Mouse (Mus musculus): ENCODE data around the gene Ssbp4. TPM values are rescaled to one million over a fixed set of nuclear protein-coding genes. Genes with fewer than 3 reads are reported as not detected.

The Ssbp4 gene
- total and polyA plus RNA-seq, 2 experiments from 2014 or later = 204 to 249 TPM

DNA sequence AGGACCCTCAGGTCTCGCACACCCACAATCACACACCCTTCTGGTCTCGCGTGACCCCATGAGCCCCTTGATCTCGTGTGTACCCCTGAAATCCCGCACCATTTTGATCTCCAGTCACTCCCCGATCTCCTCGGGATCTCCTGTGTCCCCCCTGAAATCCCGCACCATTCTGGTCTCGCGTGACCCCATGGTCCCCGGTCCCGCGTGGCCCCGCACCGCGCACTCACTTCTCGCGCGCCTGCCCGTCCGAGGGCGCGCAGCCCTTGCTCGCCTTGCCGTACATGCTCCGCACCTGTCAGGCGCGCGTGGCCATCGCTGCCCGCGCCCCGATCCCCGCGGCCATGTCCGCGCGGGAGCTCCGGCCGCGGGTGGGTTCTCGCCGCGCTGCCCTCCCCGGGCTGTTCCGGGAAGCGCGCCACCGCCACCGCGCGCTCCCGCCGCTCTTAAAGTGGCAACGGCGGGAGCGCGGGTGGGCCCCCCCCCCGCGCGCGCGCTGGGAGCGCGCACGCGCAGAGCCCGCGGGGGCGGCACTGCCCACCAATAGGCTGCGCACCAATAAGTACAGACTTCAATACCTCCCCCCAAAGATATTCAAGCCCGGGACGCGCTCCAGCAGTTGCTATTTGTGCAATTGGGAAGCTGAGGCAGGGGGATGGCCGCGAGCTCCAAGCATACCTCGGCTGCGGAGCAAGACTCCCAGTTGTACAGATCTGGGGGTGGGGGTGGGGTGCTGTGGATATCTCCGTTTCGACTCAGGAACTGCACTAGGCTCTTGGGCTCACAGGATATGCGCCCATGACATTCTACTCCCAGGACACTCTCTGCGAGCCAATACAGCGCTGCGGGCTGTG lies 549 bp downstream of the Ssbp4 start:
- DNase-seq = peak; percentile 89
- H3K4me3 ChIP-seq (ENCODE audit: low read depth, low read length) = peak overlapping the region; percentile 72
- peak overlapping the region; percentile 54; the same call in 1 of the 2 replicates for H3K27ac ChIP-seq (ENCODE audit: low read depth, low read length)
- H3K9ac ChIP-seq = peak overlapping the region; percentile 91
- 4% methylated on average over 79 of the region's 84 CpGs for WGBS
- no peak for TF ChIP-seq CTCF (IDR thresholded peaks at IDR 0.05; ENCODE audit: low read depth)
- H3K27me3 ChIP-seq (ENCODE audit: insufficient read depth, low read length) = peaks cover 14% of the 10 kb centered on the region; the same call in 1 of the 2 replicates
- H3K4me1 ChIP-seq (ENCODE audit: insufficient read depth) = peaks cover 26% of the 10 kb centered on the region
- no peaks in the 10 kb centered on the region for H3K9me3 ChIP-seq (ENCODE audit: low read length)
- peak; percentile 71 for ATAC-seq
- peak overlapping the region; percentile 89 for H3K4me2 ChIP-seq (ENCODE audit: low read depth)
- H3K36me3 ChIP-seq (ENCODE audit: insufficient read depth) = no peaks in the 10 kb centered on the region

- Histone ChIP-seq H3K27me3 (ENCODE audit: insufficient read depth, low read length) (peaks cover 14% of the 10 kb centered on the region; the same call in 1 of the 2 replicates), H3K4me2 (ENCODE audit: low read depth) (peak overlapping the region; percentile 89), H3K4me1 (ENCODE audit: insufficient read depth) (peaks cover 26% of the 10 kb centered on the region), H3K4me3 (ENCODE audit: low read depth, low read length) (peak overlapping the region; percentile 72), H3K36me3 (ENCODE audit: insufficient read depth) (0 out of 2 replicates have a peak, but pooled peaks cover 4% of the 10 kb centered on the region), H3K9ac (peak overlapping the region; percentile 91), H3K9me3 (ENCODE audit: low read length) (no peaks in the 10 kb centered on the region), H3K27ac (ENCODE audit: low read depth, low read length) (peak overlapping the region; percentile 54; the same call in 1 of the 2 replicates)
- TF ChIP-seq CTCF (IDR thresholded peaks at IDR 0.05; ENCODE audit: low read depth) = no peak
- WGBS = 35% methylated on average over 6 of the region's 6 CpGs
- ATAC-seq = no peak
- no peak for DNase-seq
Measured at GRCm38 (mm10) chr8:70607603-70607897, 1.1 kb downstream of the Ssbp4 start.

DNA sequence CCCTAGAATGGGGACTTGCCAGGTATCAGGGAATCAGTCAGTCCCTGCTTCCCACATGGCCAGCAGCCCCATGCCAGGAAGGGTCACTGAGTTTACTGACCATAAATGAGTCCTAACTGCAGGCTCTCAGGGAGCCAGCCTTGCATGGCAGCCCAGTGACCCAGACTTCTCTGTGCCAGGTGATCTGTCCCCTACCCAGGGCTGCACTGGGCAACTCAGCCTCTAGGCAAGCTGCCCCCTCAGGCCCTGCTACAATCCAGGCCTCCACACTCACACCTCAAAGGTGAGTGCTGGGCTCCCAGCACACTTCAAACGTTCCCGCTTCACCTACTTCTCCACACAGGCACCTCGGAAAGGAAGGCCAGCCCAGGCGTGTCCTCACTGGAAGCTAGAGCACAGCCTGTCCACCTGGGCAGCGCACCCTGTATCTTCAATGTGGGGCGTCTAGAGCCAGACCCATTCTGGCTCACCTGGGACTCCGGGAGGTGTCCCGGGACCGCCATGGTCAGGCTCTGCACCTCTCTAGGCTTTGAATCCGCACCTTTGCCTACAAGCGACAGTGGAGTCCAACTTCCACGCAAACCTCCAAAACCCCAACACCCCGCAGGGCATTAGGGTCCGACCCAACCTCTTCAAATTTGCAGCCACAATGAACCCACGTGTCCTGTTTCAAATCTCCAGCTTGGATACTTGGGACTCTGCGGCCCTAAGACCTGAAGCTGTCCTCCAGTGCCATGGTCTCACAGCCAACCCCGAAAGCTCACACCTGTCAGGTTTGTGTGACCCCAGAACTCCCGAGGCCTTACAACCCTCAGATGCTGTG lies 1.7 kb downstream of the Ssbp4 start:
- peaks cover 14% of the 10 kb centered on the region; the same call in 1 of the 2 replicates for H3K27me3 ChIP-seq (ENCODE audit: insufficient read depth, low read length)
- H3K4me3 ChIP-seq (ENCODE audit: low read depth, low read length) = peak overlapping the region; percentile 72
- H3K27ac ChIP-seq (ENCODE audit: low read depth, low read length) = no peak overlapping the region
- no peak for TF ChIP-seq CTCF (IDR thresholded peaks at IDR 0.05; ENCODE audit: low read depth)
- H3K36me3 ChIP-seq (ENCODE audit: insufficient read depth) = 0 out of 2 replicates have a peak, but pooled peaks cover 8% of the 10 kb centered on the region
- peaks cover 26% of the 10 kb centered on the region for H3K4me1 ChIP-seq (ENCODE audit: insufficient read depth)
- peak overlapping the region; percentile 89 for H3K4me2 ChIP-seq (ENCODE audit: low read depth)
- 68% methylated on average over 18 of the region's 18 CpGs for WGBS
- ATAC-seq (no peak), DNase-seq (no peak)
- no peaks in the 10 kb centered on the region for H3K9me3 ChIP-seq (ENCODE audit: low read length)
- H3K9ac ChIP-seq = peak overlapping the region; percentile 91

- DNase-seq (no peak), ATAC-seq (no peak)
- H3K9me3 ChIP-seq (ENCODE audit: low read length) = no peaks in the 10 kb centered on the region
- peaks cover 8% of the 10 kb centered on the region; the same call in 1 of the 2 replicates for H3K27me3 ChIP-seq (ENCODE audit: insufficient read depth, low read length)
- 89% methylated on average over 9 of the region's 9 CpGs for WGBS
- TF ChIP-seq CTCF (IDR thresholded peaks at IDR 0.05; ENCODE audit: low read depth) = no peak
- 0 out of 2 replicates have a peak, but pooled peaks cover 11% of the 10 kb centered on the region for H3K36me3 ChIP-seq (ENCODE audit: insufficient read depth)
- peaks cover 25% of the 10 kb centered on the region for H3K4me1 ChIP-seq (ENCODE audit: insufficient read depth)
- H3K9ac ChIP-seq = no peak overlapping the region
- H3K4me3 ChIP-seq (ENCODE audit: low read depth, low read length) = no peak overlapping the region
- H3K4me2 ChIP-seq (ENCODE audit: low read depth) = peak overlapping the region; percentile 89
- H3K27ac ChIP-seq (ENCODE audit: low read depth, low read length) = no peak overlapping the region
Measured at GRCm38 (mm10) chr8:70605871-70606779, 2.5 kb downstream of the Ssbp4 start.

DNA sequence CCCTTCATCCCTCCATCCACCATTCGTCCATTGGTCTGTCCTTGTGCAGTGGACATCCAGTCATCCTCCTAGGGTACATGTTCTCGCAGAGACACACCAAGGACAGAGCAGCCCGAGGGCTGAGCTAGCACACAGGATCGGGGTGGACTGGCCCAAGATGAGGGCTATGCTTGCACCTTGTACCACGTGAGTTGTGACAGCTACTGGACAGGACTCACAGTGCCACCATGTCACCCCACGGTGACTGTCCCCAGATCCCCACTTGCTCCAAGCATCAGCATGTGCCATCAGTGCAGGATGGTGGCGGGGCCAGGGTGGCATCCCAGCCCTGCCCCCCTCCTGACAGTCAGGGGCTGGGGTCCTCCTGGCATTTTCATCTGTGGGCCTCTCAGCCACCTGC lies 4.1 kb downstream of the Ssbp4 start:
- 85% methylated on average over 7 of the region's 7 CpGs for WGBS
- Histone ChIP-seq H3K27ac (ENCODE audit: low read depth, low read length) (no peak overlapping the region), H3K9ac (no peak overlapping the region), H3K4me1 (ENCODE audit: insufficient read depth) (peaks cover 24% of the 10 kb centered on the region), H3K9me3 (ENCODE audit: low read length) (no peaks in the 10 kb centered on the region), H3K4me2 (ENCODE audit: low read depth) (no peak overlapping the region), H3K36me3 (ENCODE audit: insufficient read depth) (0 out of 2 replicates have a peak, but pooled peaks cover 11% of the 10 kb centered on the region), H3K4me3 (ENCODE audit: low read depth, low read length) (no peak overlapping the region), H3K27me3 (ENCODE audit: insufficient read depth, low read length) (peaks cover 5% of the 10 kb centered on the region; the same call in 1 of the 2 replicates)
- DNase-seq (no peak), ATAC-seq (no peak)
- no peak for TF ChIP-seq CTCF (IDR thresholded peaks at IDR 0.05; ENCODE audit: low read depth)

DNA sequence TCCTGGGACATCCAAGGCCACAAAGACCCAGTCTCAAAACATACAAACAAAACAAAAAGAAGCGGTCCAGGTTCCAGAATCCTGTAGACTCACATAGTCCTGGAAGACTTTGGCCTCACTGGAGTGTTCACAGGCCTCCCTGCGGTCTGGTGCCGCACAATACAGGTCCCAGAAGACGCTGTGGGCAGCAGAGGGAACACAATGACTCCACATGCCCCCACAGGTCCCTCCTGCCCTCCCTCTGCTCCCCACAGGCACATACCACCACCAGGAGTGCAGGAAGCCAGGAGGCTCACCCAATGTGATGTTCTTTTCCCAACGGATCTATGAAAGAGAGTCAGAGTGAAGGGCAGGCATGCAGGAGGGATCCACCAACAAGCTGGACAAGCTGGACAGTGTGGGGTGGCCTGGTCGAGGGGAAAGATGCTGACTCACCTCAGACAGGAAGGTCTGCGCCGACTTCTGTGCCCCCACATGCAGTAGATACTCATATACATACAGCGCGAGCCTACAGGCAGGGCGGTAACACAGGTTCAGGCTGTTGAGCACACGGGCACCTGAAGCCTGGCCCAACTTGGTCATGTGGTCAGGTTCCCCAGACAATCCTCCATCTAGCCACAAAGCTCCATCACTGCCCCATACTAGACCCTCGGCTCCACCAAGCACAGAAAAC lies 6.4 kb downstream of the Ssbp4 start:
- no peak for TF ChIP-seq CTCF (IDR thresholded peaks at IDR 0.05; ENCODE audit: low read depth)
- Histone ChIP-seq H3K9me3 (ENCODE audit: low read length) (no peaks in the 10 kb centered on the region), H3K27me3 (ENCODE audit: insufficient read depth, low read length) (no peaks in the 10 kb centered on the region), H3K27ac (ENCODE audit: low read depth, low read length) (no peak overlapping the region), H3K4me1 (ENCODE audit: insufficient read depth) (peaks cover 26% of the 10 kb centered on the region), H3K9ac (no peak overlapping the region), H3K4me3 (ENCODE audit: low read depth, low read length) (no peak overlapping the region), H3K4me2 (ENCODE audit: low read depth) (no peak overlapping the region), H3K36me3 (ENCODE audit: insufficient read depth) (0 out of 2 replicates have a peak, but pooled peaks cover 11% of the 10 kb centered on the region)
- DNase-seq (no peak), ATAC-seq (no peak)
- WGBS = 94% methylated on average over 13 of the region's 13 CpGs

Measured in forebrain, postnatal 0 days (tissue).